Mouse (Mus musculus): Measurements from ENCODE around the gene Zbtb46. TPM values are rescaled to one million over a fixed set of nuclear protein-coding genes. Genes with fewer than 3 reads are reported as not detected.
"Not testable (repeated sequence)": the region's sequence is repeated elsewhere in the genome, so short reads cannot be mapped to it uniquely, and the experiment has no call there.

The Zbtb46 gene
- polyA plus RNA-seq (2012; ENCODE audit: insufficient read depth, insufficient read length, missing spikeins), result 0.11 and 0.55 TPM in 2 replicates

GRCm38 (mm10) chr2:181459153-181459672 is at the start of gene Zbtb46:
Gene Zbtb46 (minus strand): TSS chr2:181459426.
- TF ChIP-seq POLR2A (IDR thresholded peaks at IDR 0.05; ENCODE audit: borderline replicate concordance, low read depth, low read length) (no peak), CTCF (IDR thresholded peaks at IDR 0.05; ENCODE audit: low read depth, low read length) (no peak)
- Histone ChIP-seq H3K4me3 (ENCODE audit: insufficient read depth, low read length) (peak within 1 kb of the TSS; percentile 84), H3K27ac (ENCODE audit: insufficient read depth, low read depth, low read length) (no peak within 1 kb of the TSS), H3K4me1 (ENCODE audit: control insufficient read depth, insufficient read depth, low read length) (peaks cover 13% of the 10 kb centered on the region)

GRCm38 (mm10) chr2:181498644-181499043 is 39.4 kb upstream of the Zbtb46 start:
- Histone ChIP-seq H3K4me1 (ENCODE audit: control insufficient read depth, insufficient read depth, low read length) (peaks cover 10% of the 10 kb centered on the region), H3K4me3 (ENCODE audit: insufficient read depth, low read length) (no peak overlapping the region), H3K27ac (ENCODE audit: insufficient read depth, low read depth, low read length) (no peak overlapping the region)
- TF ChIP-seq CTCF (IDR thresholded peaks at IDR 0.05; ENCODE audit: low read depth, low read length) (no peak), POLR2A (IDR thresholded peaks at IDR 0.05; ENCODE audit: borderline replicate concordance, low read depth, low read length) (no peak)

GRCm38 (mm10) chr2:181497548-181497875 is 38.3 kb upstream of the Zbtb46 start:
- Histone ChIP-seq H3K27ac (ENCODE audit: insufficient read depth, low read depth, low read length) (peak overlapping the region; percentile 81), H3K4me3 (ENCODE audit: insufficient read depth, low read length) (peak overlapping the region; percentile 85), H3K4me1 (ENCODE audit: control insufficient read depth, insufficient read depth, low read length) (peaks cover 10% of the 10 kb centered on the region)
- TF ChIP-seq CTCF (IDR thresholded peaks at IDR 0.05; ENCODE audit: low read depth, low read length) (no peak), POLR2A (IDR thresholded peaks at IDR 0.05; ENCODE audit: borderline replicate concordance, low read depth, low read length) (no peak)

GRCm38 (mm10) chr2:181496831-181497547 is 37.8 kb upstream of the Zbtb46 start, which contains the start of gene Tpd52l2:
Gene Tpd52l2 (plus strand): TSS chr2:181497142.
- H3K4me1 ChIP-seq (ENCODE audit: control insufficient read depth, insufficient read depth, low read length), result peaks cover 10% of the 10 kb centered on the region
- H3K27ac ChIP-seq (ENCODE audit: insufficient read depth, low read depth, low read length), result peak within 1 kb of the TSS; percentile 81
- H3K4me3 ChIP-seq (ENCODE audit: insufficient read depth, low read length), result peak within 1 kb of the TSS; percentile 85
- no peak for TF ChIP-seq CTCF (IDR thresholded peaks at IDR 0.05; ENCODE audit: low read depth, low read length)
- peak; percentile 67; the same call in 1 of the 2 replicates for TF ChIP-seq POLR2A (IDR thresholded peaks at IDR 0.05; ENCODE audit: borderline replicate concordance, low read depth, low read length)

GRCm38 (mm10) chr2:181496281-181496680 is 37.1 kb upstream of the Zbtb46 start:
- Histone ChIP-seq H3K4me3 (ENCODE audit: insufficient read depth, low read length) (peak overlapping the region; percentile 56), H3K27ac (ENCODE audit: insufficient read depth, low read depth, low read length) (peak overlapping the region; percentile 61), H3K4me1 (ENCODE audit: control insufficient read depth, insufficient read depth, low read length) (peaks cover 15% of the 10 kb centered on the region)
- TF ChIP-seq CTCF (IDR thresholded peaks at IDR 0.05; ENCODE audit: low read depth, low read length), result peak; percentile 49; the same call in 1 of the 2 replicates
- no peak for TF ChIP-seq POLR2A (IDR thresholded peaks at IDR 0.05; ENCODE audit: borderline replicate concordance, low read depth, low read length)

- not testable (repeated sequence) for H3K27ac ChIP-seq (ENCODE audit: insufficient read depth, low read depth, low read length); H3K4me3 ChIP-seq (ENCODE audit: insufficient read depth, low read length)
- H3K4me1 ChIP-seq (ENCODE audit: control insufficient read depth, insufficient read depth, low read length), result peaks cover 15% of the 10 kb centered on the region
Observed at GRCm38 (mm10) chr2:181495845-181496244, 36.6 kb upstream of the Zbtb46 start.

GRCm38 (mm10) chr2:181494266-181494945 is 35.2 kb upstream of the Zbtb46 start:
- TF ChIP-seq CTCF (IDR thresholded peaks at IDR 0.05; ENCODE audit: low read depth, low read length), result no peak
- TF ChIP-seq POLR2A (IDR thresholded peaks at IDR 0.05; ENCODE audit: borderline replicate concordance, low read depth, low read length), result no peak
- H3K27ac ChIP-seq (ENCODE audit: insufficient read depth, low read depth, low read length), result no peak overlapping the region
- H3K4me3 ChIP-seq (ENCODE audit: insufficient read depth, low read length), result no peak overlapping the region
- peaks cover 15% of the 10 kb centered on the region for H3K4me1 ChIP-seq (ENCODE audit: control insufficient read depth, insufficient read depth, low read length)

GRCm38 (mm10) chr2:181493156-181493927 is 34.1 kb upstream of the Zbtb46 start, which contains the start of gene Abhd16b:
Gene Abhd16b (plus strand): TSS chr2:181493206.
- H3K27ac ChIP-seq (ENCODE audit: insufficient read depth, low read depth, low read length), result no peak within 1 kb of the TSS
- no peak for TF ChIP-seq CTCF (IDR thresholded peaks at IDR 0.05; ENCODE audit: low read depth, low read length)
- no peak for TF ChIP-seq POLR2A (IDR thresholded peaks at IDR 0.05; ENCODE audit: borderline replicate concordance, low read depth, low read length)
- peaks cover 9% of the 10 kb centered on the region for H3K4me1 ChIP-seq (ENCODE audit: control insufficient read depth, insufficient read depth, low read length)
- no peak within 1 kb of the TSS for H3K4me3 ChIP-seq (ENCODE audit: insufficient read depth, low read length)

GRCm38 (mm10) chr2:181492206-181492605 is 33.0 kb upstream of the Zbtb46 start:
- Histone ChIP-seq H3K4me1 (ENCODE audit: control insufficient read depth, insufficient read depth, low read length) (peaks cover 14% of the 10 kb centered on the region), H3K27ac (ENCODE audit: insufficient read depth, low read depth, low read length) (no peak overlapping the region), H3K4me3 (ENCODE audit: insufficient read depth, low read length) (no peak overlapping the region)
- TF ChIP-seq CTCF (IDR thresholded peaks at IDR 0.05; ENCODE audit: low read depth, low read length) (no peak), POLR2A (IDR thresholded peaks at IDR 0.05; ENCODE audit: borderline replicate concordance, low read depth, low read length) (no peak)
